Mouse (Mus musculus) thymus, postnatal 10 days (tissue): ENCODE results near the gene Mpg.

ENCODE experiments used
- DNase-seq, 2 experiments: peaks; one replicate each; pipeline ENCODE4 v3.0.0; 2021; ENCODE audit warnings: low spot score in 2 of 2

The Mpg gene

GRCm38 (mm10) chr11:32231125-32231524 is 4.8 kb downstream of the Mpg start:
- DNase-seq, result no peak

GRCm38 (mm10) chr11:32232848-32233247 is 6.5 kb downstream of the Mpg start:
- no peak for DNase-seq

- DNase-seq, result no peak
Measured at GRCm38 (mm10) chr11:32233895-32234294, 7.6 kb downstream of the Mpg start.

DNA sequence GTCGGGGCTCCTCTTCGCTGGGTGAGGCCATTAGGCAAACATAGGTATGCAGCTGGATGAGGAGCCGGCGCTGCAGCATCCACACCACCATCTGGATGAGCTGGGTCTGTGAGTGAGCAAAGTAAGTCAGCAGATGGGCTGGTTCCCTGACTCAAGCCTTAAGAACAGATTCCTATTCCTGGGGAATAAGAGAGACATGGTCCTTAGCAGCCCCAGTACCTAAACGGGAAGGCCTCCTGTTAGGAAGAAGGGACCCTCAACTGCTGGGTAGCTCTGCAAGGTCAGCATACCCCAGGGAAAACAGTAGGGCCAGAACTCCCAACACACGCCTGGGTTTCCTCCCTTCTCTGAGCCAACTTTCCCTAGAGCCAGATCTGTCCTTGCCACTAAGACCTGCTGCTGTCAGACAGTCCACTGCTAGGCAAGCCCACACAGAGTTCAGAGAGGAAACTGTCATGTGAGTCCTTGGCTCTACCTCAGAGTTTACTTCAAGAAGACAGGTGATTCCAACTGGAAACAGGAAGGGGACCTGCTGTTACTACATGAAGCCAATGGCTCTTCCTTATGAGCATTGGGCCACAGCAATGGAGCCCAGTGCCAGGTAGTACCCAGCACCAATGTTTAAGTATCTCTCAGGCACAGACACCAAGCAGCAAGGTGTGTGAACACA is 8.6 kb downstream of the Mpg start:
- DNase-seq, result no peak

DNA sequence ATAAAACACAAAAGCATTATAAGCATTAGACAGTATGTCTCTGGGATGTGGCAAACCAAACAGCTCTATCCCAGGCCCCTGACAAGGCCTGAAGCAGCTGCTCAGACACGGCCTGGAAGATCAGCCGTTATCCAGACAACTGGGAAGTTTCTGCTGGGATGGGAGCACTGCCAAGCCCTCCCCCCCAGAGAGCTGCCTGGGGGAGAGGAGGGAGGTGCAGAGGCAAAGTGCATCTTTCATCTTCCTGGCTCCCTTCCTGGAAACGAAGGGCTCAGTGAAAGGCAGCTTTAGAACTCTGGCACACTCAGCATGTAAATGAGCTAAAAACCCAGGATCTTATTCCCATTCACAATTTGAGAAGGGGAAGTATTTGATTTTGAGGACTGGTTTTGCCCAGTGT is 9.3 kb downstream of the Mpg start:
- no peak for DNase-seq

GRCm38 (mm10) chr11:32236132-32236531 is 9.8 kb downstream of the Mpg start:
- DNase-seq, result no peak

DNA sequence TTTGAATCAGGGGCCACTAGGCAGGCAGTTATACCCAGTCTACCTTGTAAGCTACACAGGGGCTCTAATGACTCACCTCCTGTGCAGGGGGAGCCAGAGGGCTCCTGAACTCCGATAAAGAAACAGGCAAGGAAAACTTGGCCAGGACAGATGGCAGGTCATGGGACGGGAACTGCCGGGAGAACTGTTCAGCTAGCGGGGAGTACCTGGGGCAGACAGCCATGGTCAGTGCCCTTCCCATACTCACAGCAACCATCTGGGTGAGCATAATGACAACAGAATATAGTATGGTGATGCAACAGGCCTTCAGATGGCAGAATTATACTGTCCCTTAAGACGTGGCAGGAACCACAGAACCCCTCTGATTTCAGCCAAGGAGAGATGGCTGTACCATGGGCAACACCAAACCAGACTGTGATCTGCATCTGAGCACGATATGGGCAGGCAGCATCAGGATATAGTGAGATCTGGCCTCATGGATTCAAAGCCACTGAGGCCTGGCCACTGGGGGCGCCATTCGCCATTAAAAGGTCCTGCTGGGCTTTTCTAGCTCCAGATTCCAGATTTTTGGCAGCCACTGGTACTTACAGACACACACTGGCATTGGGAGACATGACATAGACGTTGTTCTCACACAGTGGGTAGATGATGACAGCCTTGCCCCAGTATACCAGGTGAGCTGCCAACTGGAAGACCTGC is 10.6 kb downstream of the Mpg start:
- DNase-seq, result peak in 1 of 2 experiments; percentile 40

- DNase-seq, result no peak
Measured at GRCm38 (mm10) chr11:32237411-32237795, 11.1 kb downstream of the Mpg start.

DNA sequence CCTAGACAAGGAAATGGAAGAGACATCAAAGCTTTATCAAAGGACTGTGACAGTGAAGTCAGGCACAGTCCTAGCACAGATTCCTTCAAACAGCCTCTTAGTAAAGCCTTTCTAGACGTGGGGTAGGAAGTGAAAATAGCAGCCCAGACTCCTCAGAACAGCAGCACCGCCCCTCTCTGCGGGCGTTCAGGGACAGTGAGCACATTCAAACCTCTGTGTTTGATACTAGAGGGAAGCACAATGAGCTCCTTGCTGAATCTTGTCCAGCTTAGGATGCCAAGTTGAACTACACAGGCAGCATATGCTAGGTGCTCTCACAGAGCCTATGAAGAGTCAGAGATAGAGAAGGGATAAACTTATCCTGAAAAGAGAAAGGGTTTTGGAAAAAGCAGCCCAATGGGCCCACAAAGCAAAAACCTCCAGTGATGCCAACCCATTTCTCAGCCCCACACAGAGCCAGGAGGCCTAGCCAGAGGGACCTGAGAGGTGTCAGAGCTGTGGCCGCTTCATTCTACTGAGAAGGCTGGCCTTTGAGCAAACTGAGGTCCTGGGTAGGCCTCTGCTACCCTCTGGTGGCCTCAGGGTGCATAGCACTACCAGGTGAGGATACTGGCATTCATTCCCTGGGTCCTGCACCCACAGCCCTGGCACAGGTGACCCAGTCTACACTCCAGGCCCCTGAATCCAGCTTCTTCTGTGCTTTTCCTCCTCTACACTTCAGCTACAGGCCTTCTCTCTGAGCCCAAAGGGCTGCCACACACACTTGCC is 12.0 kb downstream of the Mpg start:
- DNase-seq, result peak; percentile 49 to 75

DNA sequence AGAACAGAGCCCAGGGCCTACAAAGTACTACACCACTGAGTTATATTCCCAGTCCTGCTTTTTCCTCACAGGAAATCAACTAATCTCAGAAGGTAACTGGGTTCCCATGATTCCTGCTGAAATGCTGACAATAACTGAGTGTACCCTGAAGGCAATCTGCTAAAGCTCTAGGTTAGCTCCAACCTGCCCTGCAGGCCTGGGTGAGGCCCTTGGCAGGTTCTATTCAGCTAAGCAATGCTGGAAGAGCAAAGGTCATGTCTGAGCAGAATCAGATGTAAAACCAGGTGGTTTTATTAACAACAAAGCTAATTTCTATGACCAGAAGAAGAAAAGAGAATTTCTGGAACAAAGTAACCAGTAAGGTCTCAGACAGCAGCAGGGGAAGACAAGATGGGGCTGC is 15.1 kb downstream of the Mpg start:
- no peak for DNase-seq

DNA sequence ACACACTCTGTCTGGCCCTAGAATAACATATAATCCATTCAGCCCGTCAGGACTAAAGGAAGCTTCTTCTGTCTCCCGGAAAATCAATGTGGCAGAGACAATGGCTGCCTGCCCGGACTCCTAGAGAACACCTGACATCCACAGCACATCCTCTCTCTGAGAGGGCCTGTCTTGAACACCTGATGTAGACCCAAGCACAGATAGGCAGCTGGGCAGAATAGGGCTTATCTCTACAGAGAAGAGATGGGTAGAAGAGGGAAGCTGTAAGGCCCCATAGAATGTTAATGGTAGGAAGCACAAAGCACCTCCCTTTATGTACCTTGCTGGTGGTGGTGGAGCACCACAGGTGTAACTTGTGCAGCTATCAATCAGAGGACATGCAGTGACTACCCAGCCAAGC is 15.9 kb downstream of the Mpg start:
- DNase-seq, result no peak

GRCm38 (mm10) chr11:32243205-32243955 is 17.1 kb downstream of the Mpg start:
- DNase-seq, result no peak

- DNase-seq, result no peak
Measured at GRCm38 (mm10) chr11:32244064-32244463, 17.8 kb downstream of the Mpg start.

DNA sequence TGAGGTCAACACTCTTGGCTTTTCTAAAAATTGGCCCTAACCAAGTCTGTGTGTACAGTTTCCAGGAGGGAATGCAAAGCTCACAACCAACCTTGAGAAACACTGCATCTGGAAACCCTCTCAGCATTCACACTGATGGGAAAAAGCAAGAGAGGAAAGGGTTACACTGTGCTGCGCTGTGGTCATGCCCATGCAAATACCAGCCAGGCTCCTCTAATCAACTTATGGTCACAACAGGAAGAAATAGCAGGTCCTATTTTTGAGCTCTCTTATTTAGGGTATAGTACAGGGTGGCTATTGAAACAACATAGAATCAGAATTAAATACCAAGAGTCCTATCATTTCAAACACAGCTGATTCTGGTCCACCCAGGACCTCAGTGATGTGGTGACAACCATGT is 18.3 kb downstream of the Mpg start:
- no peak for DNase-seq

GRCm38 (mm10) chr11:32245614-32246013 is 19.3 kb downstream of the Mpg start:
- no peak for DNase-seq

DNA sequence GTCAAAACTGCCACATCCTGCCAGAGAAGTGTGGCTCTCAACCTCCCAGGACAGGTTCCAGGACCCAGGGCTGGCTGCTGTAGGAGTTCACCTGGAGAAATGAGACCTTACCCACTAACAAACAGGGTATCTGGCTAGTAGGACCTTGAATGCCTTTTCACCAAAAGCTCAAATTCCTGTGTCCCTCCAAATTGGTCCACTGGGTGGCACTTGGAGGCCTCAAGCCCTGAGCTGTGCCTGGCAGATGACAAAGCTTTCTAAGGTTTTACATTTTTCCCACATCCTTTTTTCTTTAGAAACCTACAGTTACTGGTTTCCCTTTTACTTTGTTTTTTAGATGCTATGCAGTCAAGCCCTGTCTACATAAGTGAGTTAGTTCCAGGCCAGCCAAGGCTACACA is 20.8 kb downstream of the Mpg start:
- no peak for DNase-seq

DNA sequence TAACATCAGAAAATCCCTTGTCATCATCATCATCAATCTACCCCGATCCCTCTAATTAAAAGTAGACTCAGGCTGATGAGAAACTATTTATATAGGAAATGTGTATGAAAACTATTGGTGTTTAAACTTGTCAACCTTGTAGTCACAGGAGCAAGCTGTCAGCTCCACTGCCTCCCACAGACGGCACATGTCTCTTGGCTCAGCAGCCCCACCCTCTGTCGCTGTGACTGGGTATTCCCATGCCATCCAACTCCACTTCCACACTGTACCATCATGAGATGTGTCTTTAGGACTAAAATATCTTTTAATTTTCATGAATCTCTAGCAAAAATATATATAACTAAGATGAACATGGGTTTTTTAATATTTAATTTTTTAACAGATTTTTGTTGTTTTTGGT is 22.0 kb downstream of the Mpg start:
- no peak for DNase-seq

DNA sequence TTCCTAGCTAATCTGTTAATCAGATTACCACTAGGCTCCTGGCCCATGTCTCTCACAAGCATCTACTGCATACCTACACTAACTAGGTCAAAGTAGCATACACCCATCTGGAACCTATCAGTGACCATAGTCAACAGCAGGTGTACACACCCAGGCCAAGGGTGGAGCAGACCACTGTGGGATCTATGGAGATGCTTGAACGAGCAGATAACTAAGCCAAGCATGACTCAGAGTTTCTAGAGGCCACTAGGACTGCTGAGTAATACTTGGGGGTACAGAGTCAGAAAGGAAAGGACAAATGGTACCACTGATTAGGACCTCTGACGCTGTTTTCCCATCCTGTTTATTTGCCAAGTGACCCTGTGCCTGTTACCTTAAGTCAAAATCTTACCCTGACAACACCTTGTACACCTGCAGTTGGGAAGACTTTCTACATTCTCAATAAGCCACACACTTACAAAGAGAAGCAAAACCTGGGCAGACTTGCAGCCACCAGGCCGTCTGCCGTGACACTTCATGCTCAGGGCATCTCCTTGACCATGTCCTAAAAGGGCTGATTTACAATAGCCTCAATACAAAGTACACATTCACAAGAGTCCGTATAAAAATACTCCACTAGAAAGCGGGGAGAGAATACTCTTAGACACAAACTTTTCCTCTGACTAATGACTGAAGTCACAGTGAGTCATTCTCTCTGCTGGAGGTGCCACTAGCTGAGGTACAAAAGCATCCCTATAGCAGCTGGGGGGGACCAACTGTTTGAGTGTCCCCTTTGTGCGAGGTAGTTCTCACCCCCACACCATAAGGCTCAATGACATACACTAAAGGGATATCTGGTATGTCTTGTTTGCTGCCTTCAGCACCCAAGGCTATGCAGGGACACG is 24.8 kb downstream of the Mpg start:
- no peak for DNase-seq

GRCm38 (mm10) chr11:32253121-32253520 is 26.8 kb downstream of the Mpg start:
- no peak for DNase-seq

GRCm38 (mm10) chr11:32256146-32256545 is 29.8 kb downstream of the Mpg start:
- no peak for DNase-seq

GRCm38 (mm10) chr11:32256566-32256965 is 30.3 kb downstream of the Mpg start:
- DNase-seq, result no peak
